ENCODE assay signal across 8 mouse cellular contexts in the genomic region with DNA sequence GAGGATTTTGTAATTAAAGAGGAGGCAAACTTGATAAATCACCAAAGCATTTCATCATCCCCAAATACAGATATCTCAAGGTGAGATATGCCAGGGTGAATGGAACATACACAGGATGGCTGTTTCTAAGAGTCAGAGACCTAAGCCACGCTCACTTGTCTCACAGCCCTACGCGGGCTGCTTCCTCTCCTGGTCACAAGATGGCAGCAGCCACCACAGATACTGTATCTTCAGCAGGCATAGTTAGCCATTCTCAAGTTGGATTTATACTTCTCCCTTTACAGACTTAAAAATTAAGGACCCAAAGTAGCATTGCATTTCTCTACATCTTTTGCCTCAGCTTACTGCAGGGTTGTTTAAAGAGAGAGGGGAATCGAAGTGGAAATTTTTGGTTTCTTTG. TPM values are rescaled to one million over a fixed set of nuclear protein-coding genes. Genes with fewer than 3 reads are reported as not detected.
A peak's percentile ranks its signal among the peaks of the same experiment; 100 is the strongest.
DNase-seq lines count a peak whose midpoint lies in the region; ATAC-seq and TF ChIP-seq lines count a peak whose summit lies in the region.

No protein-coding gene starts in this region.

- no peak overlapping the region for H3K4me3 ChIP-seq in kidney, adult 2 months (ENCODE audit: insufficient read depth, low read depth, low read length)
- no peak overlapping the region for H3K4me3 ChIP-seq in kidney, embryonic 15.5 days (replicated peaks)
- no peak overlapping the region for H3K4me3 ChIP-seq in embryonic facial prominence, embryonic 11.5 days (ENCODE audit: low read depth, low read length)
- H3K4me3 ChIP-seq in hindbrain, postnatal 0 days (ENCODE audit: low read length): no peak overlapping the region
- H3K4me3 ChIP-seq in limb, embryonic 10.5 days: no peak overlapping the region
- H3K4me3 ChIP-seq in neural tube, embryonic 11.5 days (ENCODE audit: low read depth, low read length): no peak overlapping the region

- H3K9ac ChIP-seq in kidney, embryonic 15.5 days: no peak overlapping the region
- H3K9ac ChIP-seq in embryonic facial prominence, embryonic 11.5 days (replicated peaks; ENCODE audit: low read length): no peak overlapping the region
- H3K9ac ChIP-seq in hindbrain, postnatal 0 days (replicated peaks; ENCODE audit: low read length): no peak overlapping the region
- H3K9ac ChIP-seq in neural tube, embryonic 11.5 days (ENCODE audit: low read length): no peak overlapping the region

- no peaks in the 10 kb centered on the region for H3K36me3 ChIP-seq in kidney, adult 2 months (ENCODE audit: control insufficient read depth, insufficient read depth, low read length)
- H3K36me3 ChIP-seq in kidney, embryonic 15.5 days: no peaks in the 10 kb centered on the region
- no peaks in the 10 kb centered on the region for H3K36me3 ChIP-seq in embryonic facial prominence, embryonic 11.5 days (replicated peaks; ENCODE audit: control insufficient read depth, insufficient read depth, low read depth, low read length)
- no peaks in the 10 kb centered on the region for H3K36me3 ChIP-seq in hindbrain, postnatal 0 days (ENCODE audit: insufficient read depth, low read length)
- no peaks in the 10 kb centered on the region for H3K36me3 ChIP-seq in limb, embryonic 10.5 days
- no peaks in the 10 kb centered on the region for H3K36me3 ChIP-seq in neural tube, embryonic 11.5 days (ENCODE audit: control insufficient read depth, insufficient read depth, low read length)

- peak; percentile 92 for TF ChIP-seq CTCF in kidney, adult 2 months (conservative IDR thresholded peaks at IDR 0.05; ENCODE audit: insufficient read depth, insufficient read length, low read depth, low read length)
- TF ChIP-seq CTCF in hindbrain, postnatal 0 days (IDR thresholded peaks at IDR 0.05; ENCODE audit: low read depth): peak; percentile 90

- WGBS in kidney, adult 2 months: 32% methylated on average over 4 of the region's 4 CpGs
- 26% methylated on average over 4 of the region's 4 CpGs for WGBS in kidney, embryonic 15.5 days
- 25% methylated on average over 4 of the region's 4 CpGs for WGBS in embryonic facial prominence, embryonic 11.5 days
- 28% methylated on average over 4 of the region's 4 CpGs for WGBS in hindbrain, postnatal 0 days
- WGBS in limb, embryonic 10.5 days: 30% methylated on average over 4 of the region's 4 CpGs
- WGBS in neural tube, embryonic 11.5 days: 35% methylated on average over 4 of the region's 4 CpGs

- H3K27me3 ChIP-seq in kidney, adult 2 months (replicated peaks; ENCODE audit: control insufficient read depth, insufficient read depth, low read length): no peaks in the 10 kb centered on the region
- H3K27me3 ChIP-seq in kidney, embryonic 15.5 days: no peaks in the 10 kb centered on the region
- H3K27me3 ChIP-seq in embryonic facial prominence, embryonic 11.5 days (ENCODE audit: control insufficient read depth, insufficient read depth, low read length): no peaks in the 10 kb centered on the region
- H3K27me3 ChIP-seq in hindbrain, postnatal 0 days (ENCODE audit: insufficient read depth, low read length): no peaks in the 10 kb centered on the region
- H3K27me3 ChIP-seq in limb, embryonic 10.5 days (ENCODE audit: low read depth, poor library complexity, severe bottlenecking): no peaks in the 10 kb centered on the region
- no peaks in the 10 kb centered on the region for H3K27me3 ChIP-seq in neural tube, embryonic 11.5 days (ENCODE audit: control insufficient read depth, insufficient read depth, low read length)

- H3K9me3 ChIP-seq in kidney, embryonic 15.5 days (replicated peaks): no peaks in the 10 kb centered on the region
- H3K9me3 ChIP-seq in embryonic facial prominence, embryonic 11.5 days (replicated peaks; ENCODE audit: control insufficient read depth, low read length): no peaks in the 10 kb centered on the region
- H3K9me3 ChIP-seq in hindbrain, postnatal 0 days (ENCODE audit: low read length): no peaks in the 10 kb centered on the region
- H3K9me3 ChIP-seq in limb, embryonic 10.5 days (replicated peaks): no peaks in the 10 kb centered on the region
- H3K9me3 ChIP-seq in neural tube, embryonic 11.5 days (ENCODE audit: control insufficient read depth, low read length): no peaks in the 10 kb centered on the region

- TF ChIP-seq POLR2A in kidney, adult 2 months (IDR thresholded peaks at IDR 0.05; ENCODE audit: low read depth, low read length): no peak

- peak; percentile 63 for DNase-seq in kidney, adult 2 months
- peak; percentile 74 for DNase-seq in adipocyte (ENCODE audit: low spot score)
- peak; percentile 73 for DNase-seq in embryonic facial prominence, embryonic 11.5 days (ENCODE audit: low spot score)
- DNase-seq in hindbrain, postnatal 0 days (ENCODE audit: low spot score): peak; percentile 81
- DNase-seq in limb, embryonic 10.5 days (ENCODE audit: low spot score): peak; percentile 65
- DNase-seq in neural tube, embryonic 11.5 days (ENCODE audit: low spot score): peak; percentile 68
- DNase-seq in thymus, postnatal 25 days: peak; percentile 63

- no peak overlapping the region for H3K27ac ChIP-seq in kidney, adult 2 months (ENCODE audit: insufficient read depth, low read depth, low read length)
- H3K27ac ChIP-seq in kidney, embryonic 15.5 days: no peak overlapping the region
- no peak overlapping the region for H3K27ac ChIP-seq in embryonic facial prominence, embryonic 11.5 days (replicated peaks; ENCODE audit: low read depth, low read length)
- H3K27ac ChIP-seq in hindbrain, postnatal 0 days: no peak overlapping the region
- no peak overlapping the region for H3K27ac ChIP-seq in limb, embryonic 10.5 days
- H3K27ac ChIP-seq in neural tube, embryonic 11.5 days (ENCODE audit: low read depth, low read length): no peak overlapping the region

- no peak overlapping the region for H3K4me2 ChIP-seq in kidney, embryonic 15.5 days
- H3K4me2 ChIP-seq in embryonic facial prominence, embryonic 11.5 days (ENCODE audit: low read depth, low read length): no peak overlapping the region
- no peak overlapping the region for H3K4me2 ChIP-seq in hindbrain, postnatal 0 days (ENCODE audit: low read depth, low read length)
- no peak overlapping the region for H3K4me2 ChIP-seq in neural tube, embryonic 11.5 days (ENCODE audit: low read depth)

- ATAC-seq in kidney, embryonic 15.5 days (replicated peaks; ENCODE audit: low FRiP score): no peak
- no peak for ATAC-seq in embryonic facial prominence, embryonic 11.5 days (replicated peaks; ENCODE audit: insufficient number of reproducible peaks, low FRiP score, low TSS enrichment, low read depth)
- peak; percentile 64; the same call in 1 of the 2 replicates for ATAC-seq in hindbrain, postnatal 0 days
- no peak for ATAC-seq in neural tube, embryonic 11.5 days (ENCODE audit: insufficient read depth, low FRiP score, low TSS enrichment)

- H3K4me1 ChIP-seq in kidney, adult 2 months (ENCODE audit: control insufficient read depth, insufficient read depth, low read length): no peaks in the 10 kb centered on the region
- H3K4me1 ChIP-seq in kidney, embryonic 15.5 days: no peaks in the 10 kb centered on the region
- H3K4me1 ChIP-seq in embryonic facial prominence, embryonic 11.5 days (ENCODE audit: control insufficient read depth, insufficient read depth, low read length): no peaks in the 10 kb centered on the region
- no peaks in the 10 kb centered on the region for H3K4me1 ChIP-seq in hindbrain, postnatal 0 days (ENCODE audit: insufficient read depth, low read length)
- no peaks in the 10 kb centered on the region for H3K4me1 ChIP-seq in limb, embryonic 10.5 days
- no peaks in the 10 kb centered on the region for H3K4me1 ChIP-seq in neural tube, embryonic 11.5 days (ENCODE audit: control insufficient read depth, insufficient read depth, low read length)

RNA-seq across cellular contexts. Expression of a gene that starts 8.4 kb away (rescaled TPM):
- polyA plus RNA-seq in kidney, adult 2 months (2012; rRNA removed): 42.5 and 48.0 TPM in 2 replicates
- polyA plus RNA-seq in kidney, embryonic 15.5 days (2015; fragmentation: Nextera tagmentation; extraction: Ambion mirVana): 74.3 and 75.0 TPM in 2 replicates
- polyA plus RNA-seq in embryonic facial prominence, embryonic 11.5 days (2014; fragmentation: Nextera tagmentation; extraction: Ambion mirVana): 86.2 and 92.3 TPM in 2 replicates
- total RNA-seq in hindbrain, postnatal 0 days (2014; rRNA removed): 218 and 245 TPM in 2 replicates
- 77.1 and 91.9 TPM in 2 replicates for polyA plus RNA-seq in hindbrain, postnatal 0 days (2015; fragmentation: Nextera tagmentation; extraction: Ambion mirVana)
- 145 and 159 TPM in 2 replicates for polyA plus RNA-seq in limb, embryonic 10.5 days (2016; fragmentation: Nextera tagmentation; extraction: Ambion mirVana)
- 122 and 133 TPM in 2 replicates for polyA plus RNA-seq in neural tube, embryonic 11.5 days (2014; fragmentation: Nextera tagmentation; extraction: Ambion mirVana)

RNA-seq across cellular contexts. Expression of a gene that starts 18.3 kb away (rescaled TPM):
- 25.4 and 39.5 TPM in 2 replicates for polyA plus RNA-seq in kidney, adult 2 months (2012; rRNA removed)
- polyA plus RNA-seq in kidney, embryonic 15.5 days (2015; fragmentation: Nextera tagmentation; extraction: Ambion mirVana): 166 and 184 TPM in 2 replicates
- polyA plus RNA-seq in embryonic facial prominence, embryonic 11.5 days (2014; fragmentation: Nextera tagmentation; extraction: Ambion mirVana): 170 and 180 TPM in 2 replicates
- total RNA-seq in hindbrain, postnatal 0 days (2014; rRNA removed): 40.1 and 44.1 TPM in 2 replicates
- 241 and 256 TPM in 2 replicates for polyA plus RNA-seq in hindbrain, postnatal 0 days (2015; fragmentation: Nextera tagmentation; extraction: Ambion mirVana)
- polyA plus RNA-seq in limb, embryonic 10.5 days (2016; fragmentation: Nextera tagmentation; extraction: Ambion mirVana): 166 and 173 TPM in 2 replicates
- 163 and 170 TPM in 2 replicates for polyA plus RNA-seq in neural tube, embryonic 11.5 days (2014; fragmentation: Nextera tagmentation; extraction: Ambion mirVana)

RNA-seq across cellular contexts. Expression of a gene that starts 18.3 kb away (rescaled TPM):
- polyA plus RNA-seq in kidney, adult 2 months (2012; rRNA removed): 4.1 and 4.3 TPM in 2 replicates
- polyA plus RNA-seq in kidney, embryonic 15.5 days (2015; fragmentation: Nextera tagmentation; extraction: Ambion mirVana): 5.4 and 5.6 TPM in 2 replicates
- polyA plus RNA-seq in embryonic facial prominence, embryonic 11.5 days (2014; fragmentation: Nextera tagmentation; extraction: Ambion mirVana): 6.2 and 7.2 TPM in 2 replicates
- total RNA-seq in hindbrain, postnatal 0 days (2014; rRNA removed): 11.5 and 15.6 TPM in 2 replicates
- 6.0 and 6.2 TPM in 2 replicates for polyA plus RNA-seq in hindbrain, postnatal 0 days (2015; fragmentation: Nextera tagmentation; extraction: Ambion mirVana)
- polyA plus RNA-seq in limb, embryonic 10.5 days (2016; fragmentation: Nextera tagmentation; extraction: Ambion mirVana): 5.3 and 6.8 TPM in 2 replicates
- 7.9 and 9.0 TPM in 2 replicates for polyA plus RNA-seq in neural tube, embryonic 11.5 days (2014; fragmentation: Nextera tagmentation; extraction: Ambion mirVana)
